Mouse (Mus musculus) lung, adult 2 months (tissue): ENCODE data around the gene Brd3. TPM values are rescaled to one million over a fixed set of nuclear protein-coding genes. Genes with fewer than 3 reads are reported as not detected.
A peak's percentile ranks its signal among the peaks of the same experiment; 100 is the strongest.

Experiments used
- DNase-seq: peaks from one replicate; pipeline ENCODE4 v3.0.0; 2022
- H3K4me1 ChIP-seq: fragments of 200-500 bp; 2 replicates; pipeline ENCODE4 v1.6.1; 2011; ENCODE audit warnings: low read length; ENCODE audit not compliant: control insufficient read depth, insufficient read depth
- H3K4me3 ChIP-seq: fragments of 200-500 bp; replicated peaks from 2 replicates; pipeline ENCODE3; 2011; ENCODE audit warnings: low read depth, mild to moderate bottlenecking, control low read depth, low read length; ENCODE audit errors: extremely low read depth
- CTCF ChIP-seq: fragments of 200-500 bp; IDR thresholded peaks from 2 replicates; pipeline ENCODE4 v1.5.1; 2011; ENCODE audit warnings: mild to moderate bottlenecking, low read length, control low read depth; ENCODE audit not compliant: insufficient read depth
- POLR2A ChIP-seq: fragments of 200-500 bp; IDR thresholded peaks from 2 replicates; pipeline ENCODE4 v1.6.1; 2011; ENCODE audit warnings: low read depth, mild to moderate bottlenecking, control low read depth, low read length, borderline replicate concordance; ENCODE audit errors: extremely low read depth
- WGBS: fragments of 180-500 bp; shearing (Covaris S2); methylation state at CpG from one replicate; pipeline ENCODE4 v1.1.7; 2018; 5-methylcytosine and 5-hydroxymethylcytosine counted together
- polyA plus RNA-seq: library from polyadenylated mRNA; depleted of rRNA; stranded (reverse); fragments of >200 nt; gene quantifications from 2 replicates; pipeline ENCODE4 v1.2.3, GENCODE M21; 2012

The Brd3 gene
- polyA plus RNA-seq, 1 experiment: 22.5 TPM

DNA sequence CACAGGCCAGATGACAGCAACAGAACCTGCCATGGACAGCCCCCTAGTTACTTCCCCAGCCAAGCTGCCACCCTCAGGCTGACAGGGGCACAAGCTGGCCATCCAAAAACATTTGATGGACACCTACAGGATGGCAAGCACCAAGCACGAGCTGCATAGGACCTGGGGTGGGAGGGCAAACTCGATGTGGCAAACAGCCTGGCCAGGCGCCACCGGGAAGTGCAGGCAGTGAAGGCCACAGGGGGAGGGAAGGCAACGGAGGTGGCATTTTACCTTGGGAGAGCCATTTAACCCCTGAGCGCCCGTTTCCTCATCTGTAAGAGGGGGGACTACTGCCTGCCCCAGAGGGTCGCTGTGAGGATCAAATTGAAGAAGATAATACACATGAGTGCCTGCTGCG lies 46.8 kb downstream of the Brd3 start:
- H3K4me1 ChIP-seq: no peaks in the 10 kb centered on the region
- no peak for TF ChIP-seq POLR2A
- TF ChIP-seq CTCF: no peak
- no peak overlapping the region for H3K4me3 ChIP-seq
- no peak for DNase-seq
- 61% methylated on average over 9 of the region's 9 CpGs for WGBS

DNA sequence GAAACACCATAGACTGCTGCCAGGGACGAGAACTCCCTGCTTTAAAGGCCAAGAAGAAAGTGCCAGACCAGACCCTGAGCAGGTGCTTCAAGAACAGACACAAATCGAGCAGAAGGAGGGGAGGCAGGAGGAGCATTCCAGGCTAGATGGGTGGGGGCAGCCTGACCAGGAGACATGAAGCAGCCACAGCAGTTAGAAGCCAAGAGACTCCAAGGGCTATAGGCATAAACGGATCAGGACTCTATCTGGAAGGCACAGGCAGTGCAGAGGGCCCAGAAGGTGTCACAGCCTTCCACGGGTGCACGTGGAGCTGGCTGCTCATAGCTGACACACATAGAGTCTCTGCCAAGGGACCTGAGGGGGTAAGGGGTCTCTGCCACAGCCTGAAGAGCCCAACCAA lies 47.3 kb downstream of the Brd3 start:
- no peak for TF ChIP-seq POLR2A
- TF ChIP-seq CTCF: no peak
- WGBS: 81% methylated on average over 5 of the region's 5 CpGs
- H3K4me3 ChIP-seq: no peak overlapping the region
- H3K4me1 ChIP-seq: no peaks in the 10 kb centered on the region
- no peak for DNase-seq

DNA sequence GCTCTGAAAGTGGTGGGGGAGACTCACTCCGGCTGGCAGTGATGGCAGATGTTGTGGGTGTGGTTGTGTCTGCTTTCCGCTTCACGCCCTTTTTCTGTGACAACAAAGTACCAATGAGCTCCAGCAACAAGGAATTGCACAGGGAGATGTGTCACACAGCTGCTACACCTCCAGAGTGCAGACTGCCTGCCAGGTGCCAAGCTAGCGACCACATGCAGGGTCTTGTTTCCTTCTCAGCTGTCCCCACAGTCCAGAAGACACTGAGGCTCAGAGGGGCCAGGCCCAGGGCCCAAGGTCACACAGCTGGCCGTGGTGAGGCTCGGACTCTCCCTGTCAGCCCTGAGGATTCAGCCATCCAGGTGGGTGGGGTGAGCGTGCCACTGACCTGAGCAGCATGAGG lies 47.7 kb downstream of the Brd3 start:
- WGBS: 88% methylated on average over 7 of the region's 7 CpGs
- Histone ChIP-seq H3K4me3 (no peak overlapping the region), H3K4me1 (no peaks in the 10 kb centered on the region)
- TF ChIP-seq CTCF: no peak
- TF ChIP-seq POLR2A: no peak
- DNase-seq: no peak

DNA sequence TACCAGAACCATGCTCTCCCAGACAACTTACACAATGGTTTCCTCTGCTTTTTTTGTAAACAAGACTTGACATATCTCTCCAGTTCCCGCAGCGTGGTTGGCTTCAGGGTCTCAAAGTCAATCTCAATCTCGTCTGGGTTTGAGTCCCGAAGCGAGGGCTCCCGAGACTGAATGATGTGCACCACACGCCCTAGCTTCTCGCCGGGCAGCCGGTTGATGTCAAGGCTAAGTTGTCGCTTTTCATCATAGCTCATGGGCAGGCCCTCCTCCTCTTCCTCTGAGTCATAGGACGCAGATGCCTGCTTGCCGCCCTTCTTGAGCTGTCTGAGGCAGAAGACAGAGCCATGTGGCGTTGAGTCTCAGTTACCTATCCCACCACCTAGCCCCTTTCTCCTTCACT lies 57.2 kb downstream of the Brd3 start:
- TF ChIP-seq CTCF (no peak), POLR2A (no peak)
- H3K4me3 ChIP-seq: no peak overlapping the region
- WGBS: 75% methylated on average over 14 of the region's 14 CpGs
- no peak for DNase-seq
- no peaks in the 10 kb centered on the region for H3K4me1 ChIP-seq

DNA sequence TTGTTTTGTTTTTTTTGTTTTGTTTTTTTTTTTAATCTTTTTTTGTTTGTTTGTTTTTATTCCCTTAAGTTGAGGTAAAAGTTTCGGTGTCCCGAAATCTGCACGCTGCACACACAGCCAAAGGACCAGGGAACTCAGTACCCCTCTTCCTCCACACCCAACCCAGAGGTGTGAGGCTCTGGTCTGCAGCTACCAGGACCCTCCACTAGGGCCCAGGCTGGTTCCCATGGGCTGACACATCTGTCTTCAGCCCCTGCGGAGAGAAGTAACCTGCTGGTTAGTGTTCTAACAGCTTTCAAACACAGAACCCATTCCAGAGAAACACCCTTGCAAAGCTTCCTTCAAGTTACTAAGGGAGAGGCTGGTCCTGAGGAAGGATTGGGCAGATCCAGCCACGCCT lies 59.7 kb downstream of the Brd3 start:
- WGBS: 89% methylated on average over 5 of the region's 5 CpGs
- 0 out of 2 replicates have a peak, but pooled peaks cover 1% of the 10 kb centered on the region for H3K4me1 ChIP-seq

DNA sequence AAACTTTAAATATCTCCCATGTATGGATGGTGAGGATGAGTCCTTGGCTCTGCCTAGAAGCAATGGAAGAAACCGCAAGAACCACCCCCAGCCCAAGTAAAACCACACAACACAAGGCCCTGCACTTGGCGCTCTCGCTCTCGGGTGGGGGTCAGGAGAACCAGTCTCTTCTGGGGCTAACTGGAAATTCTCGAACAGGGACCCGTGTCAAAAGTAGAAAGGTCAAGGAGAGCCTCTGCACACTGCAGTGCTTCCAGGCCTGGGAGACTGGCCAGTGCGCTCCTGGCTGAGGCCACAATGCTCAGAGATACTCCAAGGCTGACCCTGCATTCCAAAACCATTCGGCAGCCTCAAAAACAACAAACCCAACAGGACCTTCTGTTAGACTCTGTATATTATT lies 60.6 kb downstream of the Brd3 start:
- H3K4me1 ChIP-seq: 0 out of 2 replicates have a peak, but pooled peaks cover 4% of the 10 kb centered on the region
- no peak overlapping the region for H3K4me3 ChIP-seq
- no peak for DNase-seq
- no peak for TF ChIP-seq CTCF
- TF ChIP-seq POLR2A: no peak
- WGBS: 84% methylated on average over 8 of the region's 8 CpGs

More for the DNA sequence above, 59.7 kb downstream of the Brd3 start:
- no peak for DNase-seq
- no peak for TF ChIP-seq POLR2A
- TF ChIP-seq CTCF: no peak
- no peak overlapping the region for H3K4me3 ChIP-seq

DNA sequence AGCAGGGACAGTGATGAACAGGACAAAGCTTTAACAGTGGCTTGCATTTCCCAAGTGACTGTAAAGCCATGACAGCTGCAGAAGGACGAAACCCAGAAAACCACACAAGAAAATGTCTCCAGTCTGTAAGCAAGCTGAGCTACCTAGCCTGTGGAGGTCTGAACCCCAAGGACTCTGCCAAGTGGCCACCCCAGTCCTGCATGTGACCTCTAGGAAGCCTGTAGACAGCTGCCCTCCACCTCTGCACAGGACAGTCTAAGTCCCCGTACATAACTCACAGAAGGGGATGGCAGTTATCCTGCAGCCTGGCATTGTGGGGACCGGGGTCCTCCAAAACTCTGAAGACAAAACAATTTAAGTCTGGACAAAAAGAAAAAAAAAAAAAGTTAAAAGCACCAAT lies 61.6 kb downstream of the Brd3 start:
- TF ChIP-seq CTCF (no peak), POLR2A (no peak)
- 93% methylated on average over 3 of the region's 3 CpGs for WGBS

DNA sequence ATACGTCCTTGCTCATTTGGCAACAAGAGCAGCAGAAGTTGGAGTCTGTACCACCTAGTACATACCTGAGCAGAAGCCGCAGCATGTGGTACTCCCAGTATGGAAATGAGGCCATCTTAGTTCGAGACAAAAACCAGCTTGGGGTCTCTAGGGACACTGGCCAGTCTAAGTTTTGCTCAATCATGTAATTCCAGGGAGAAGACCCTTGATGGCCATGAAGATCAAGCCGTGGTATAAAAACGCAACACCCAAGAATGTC lies 64.1 kb downstream of the Brd3 start:
- Histone ChIP-seq H3K4me3 (no peak overlapping the region), H3K4me1 (0 out of 2 replicates have a peak, but pooled peaks cover 4% of the 10 kb centered on the region)
- 83% methylated on average over 5 of the region's 5 CpGs for WGBS
- DNase-seq: no peak
- TF ChIP-seq POLR2A (no peak), CTCF (no peak)

More for the DNA sequence above, 61.6 kb downstream of the Brd3 start:
- Histone ChIP-seq H3K4me1 (0 out of 2 replicates have a peak, but pooled peaks cover 4% of the 10 kb centered on the region), H3K4me3 (no peak overlapping the region)
- no peak for DNase-seq

DNA sequence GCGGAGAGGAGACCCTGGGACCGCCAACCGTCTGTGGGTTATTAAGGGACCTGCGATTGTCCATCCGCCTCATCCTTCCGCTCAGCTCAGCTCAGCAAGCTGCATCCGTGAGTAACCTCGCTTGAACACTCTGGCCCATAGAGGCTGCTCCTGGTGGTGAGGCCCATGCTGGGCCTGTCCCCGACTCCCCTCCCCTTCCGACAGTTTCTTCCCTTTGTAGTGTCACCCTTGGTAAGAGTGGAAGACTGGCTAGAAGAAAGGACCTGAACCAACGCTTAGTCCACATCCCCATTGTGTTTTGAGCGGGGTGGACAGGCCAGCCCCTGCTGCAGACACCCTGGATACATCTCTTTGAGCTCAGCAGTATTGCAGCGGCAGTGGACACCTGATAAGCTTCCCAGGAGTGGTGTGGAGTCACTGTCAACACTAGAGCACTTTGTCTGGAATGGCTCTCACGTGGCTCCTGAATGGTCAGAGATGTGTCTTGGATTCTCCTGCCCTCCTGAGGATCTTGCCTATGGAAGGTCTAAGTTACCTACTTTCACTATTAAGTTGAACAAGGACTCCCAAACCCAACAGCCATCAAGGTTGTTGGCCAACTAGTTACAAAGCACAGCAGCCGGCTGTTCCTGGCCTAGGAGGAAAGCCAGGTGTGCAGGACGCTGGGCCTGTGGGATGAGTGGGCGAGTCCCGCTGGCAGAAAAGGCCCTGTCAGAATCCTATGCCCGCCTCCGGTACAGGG lies 64.6 kb downstream of the Brd3 start:
- H3K4me3 ChIP-seq: peak overlapping the region; percentile 59
- DNase-seq: no peak
- WGBS: 34% methylated on average over 20 of the region's 20 CpGs
- 0 out of 2 replicates have a peak, but pooled peaks cover 4% of the 10 kb centered on the region for H3K4me1 ChIP-seq
- no peak for TF ChIP-seq CTCF
- no peak for TF ChIP-seq POLR2A
